Comparison of ENCODE assay signal across 9 mouse cellular contexts in the genomic region with DNA sequence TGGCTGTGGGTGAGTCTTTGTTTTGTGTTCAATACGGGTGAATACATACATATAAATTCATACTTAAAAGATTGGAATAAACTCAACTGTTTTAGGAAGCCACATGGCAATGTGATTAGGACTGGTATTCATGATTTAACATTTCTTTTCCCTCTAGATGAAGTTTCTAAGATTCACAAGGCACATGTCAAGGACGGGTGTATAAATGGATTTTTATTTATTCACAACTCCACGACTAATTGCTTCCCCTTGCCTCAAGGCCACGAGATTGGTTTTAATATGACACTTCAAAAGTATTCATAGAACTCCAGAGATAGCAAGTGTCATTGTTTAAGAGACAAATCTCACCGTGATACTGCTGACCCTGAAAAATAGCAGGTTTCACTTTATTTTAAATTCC. TPM values are rescaled to one million over a fixed set of nuclear protein-coding genes. Genes with fewer than 3 reads are reported as not detected.
DNase-seq lines count a peak whose midpoint lies in the region; ATAC-seq and TF ChIP-seq lines count a peak whose summit lies in the region.
"Had no signal": no experiment of that assay in that cellular context is flagged by ENCODE, and none has a peak within 500 bp of the region (broad histone marks: within the 10 kb centered on the region; RNA-seq: fewer than 3 reads in every experiment).

Gene Kctd15 (minus strand): TSS at position 101 of the 400 bp plus-strand sequence.

- no peak for TF ChIP-seq EP300 in heart, postnatal 0 days (IDR thresholded peaks at IDR 0.05; ENCODE audit: low read depth)

- peak within 1 kb of the TSS; percentile 86 for H3K4me2 ChIP-seq in heart, postnatal 0 days (ENCODE audit: low read depth, low read length)
- H3K4me2 ChIP-seq in liver, embryonic 11.5 days: peak within 1 kb of the TSS; percentile 75

- no peak within 1 kb of the TSS; the same call in 1 of the 2 replicates for H3K27ac ChIP-seq in heart, postnatal 0 days (ENCODE audit: low read depth)
- H3K27ac ChIP-seq in brown adipose tissue, adult 24 weeks (replicated peaks; ENCODE audit: low read depth, low read length): no peak within 1 kb of the TSS
- peak within 1 kb of the TSS; percentile 80; the same call in 1 of the 2 replicates for H3K27ac ChIP-seq in liver, embryonic 11.5 days (ENCODE audit: low read depth, low read length)

- H3K27me3 ChIP-seq in heart, postnatal 0 days (ENCODE audit: control insufficient read depth, insufficient read depth, low read length): peaks cover 33% of the 10 kb centered on the region
- peaks cover 47% of the 10 kb centered on the region for H3K27me3 ChIP-seq in liver, embryonic 11.5 days (replicated peaks; ENCODE audit: control insufficient read depth, insufficient read depth, low read length)

- WGBS in heart, postnatal 0 days: 71% methylated on average over 5 of the region's 5 CpGs
- 63% methylated on average over 5 of the region's 5 CpGs for WGBS in liver, embryonic 11.5 days

- no peak for TF ChIP-seq CTCF in heart, postnatal 0 days (IDR thresholded peaks at IDR 0.05; ENCODE audit: low read depth)

- H3K9me3 ChIP-seq in heart, postnatal 0 days (replicated peaks; ENCODE audit: control insufficient read depth, low read length): no peaks in the 10 kb centered on the region
- H3K9me3 ChIP-seq in liver, embryonic 11.5 days (ENCODE audit: control insufficient read depth, low read length): no peaks in the 10 kb centered on the region

- peak within 1 kb of the TSS; percentile 75 for H3K4me3 ChIP-seq in heart, postnatal 0 days (ENCODE audit: low read depth, low read length)
- peak within 1 kb of the TSS; percentile 79 for H3K4me3 ChIP-seq in brown adipose tissue, adult 24 weeks (ENCODE audit: insufficient read depth, low read depth, low read length)
- peak within 1 kb of the TSS; percentile 60 for H3K4me3 ChIP-seq in liver, embryonic 11.5 days (ENCODE audit: low read depth, low read length)

- ATAC-seq in heart, postnatal 0 days (ENCODE audit: insufficient read depth, low read depth): no peak
- ATAC-seq in liver, embryonic 11.5 days (replicated peaks; ENCODE audit: low FRiP score): no peak
- ATAC-seq in monocyte, adult 5-6 weeks (replicated peaks; ENCODE audit: insufficient number of reproducible peaks, low FRiP score, low TSS enrichment, poor library complexity, severe bottlenecking): no peak

- no peak for DNase-seq in heart, postnatal 0 days (ENCODE audit: low spot score)
- no peak for DNase-seq in heart, postnatal 4 days
- DNase-seq in gonadal fat pad, adult 2 months (ENCODE audit: low read depth): no peak
- no peak for DNase-seq in liver, embryonic 11.5 days (ENCODE audit: low spot score)
- DNase-seq in retina, embryonic 14.5 days (ENCODE audit: low spot score): no peak
- no peak for DNase-seq in testis, postnatal 14 days (ENCODE audit: low spot score)

- H3K9ac ChIP-seq in heart, postnatal 0 days (replicated peaks; ENCODE audit: low read depth, low read length): no peak within 1 kb of the TSS
- H3K9ac ChIP-seq in liver, embryonic 11.5 days (ENCODE audit: low read depth, low read length): peak within 1 kb of the TSS; percentile 60; the same call in 1 of the 2 replicates

- H3K36me3 ChIP-seq in heart, postnatal 0 days (replicated peaks; ENCODE audit: control insufficient read depth, insufficient read depth, low read length): no peaks in the 10 kb centered on the region
- no peaks in the 10 kb centered on the region for H3K36me3 ChIP-seq in liver, embryonic 11.5 days (ENCODE audit: control insufficient read depth, insufficient read depth, low read length)

- H3K4me1 ChIP-seq in heart, postnatal 0 days (ENCODE audit: control insufficient read depth, insufficient read depth): no peaks in the 10 kb centered on the region
- H3K4me1 ChIP-seq in brown adipose tissue, adult 24 weeks (ENCODE audit: control insufficient read depth, insufficient read depth, insufficient read length, low read length): peaks cover 5% of the 10 kb centered on the region
- no peaks in the 10 kb centered on the region; the same call in 1 of the 2 replicates for H3K4me1 ChIP-seq in liver, embryonic 11.5 days (replicated peaks; ENCODE audit: control insufficient read depth, insufficient read depth, low read length)

RNA-seq across cellular contexts. Expression of gene Kctd15, which starts in this region (rescaled TPM):
- 2.8 and 5.9 TPM in 2 replicates for total RNA-seq in heart, postnatal 0 days (2014; rRNA removed; ENCODE audit: low replicate concordance)
- polyA plus RNA-seq in heart, postnatal 0 days (2015; fragmentation: Nextera tagmentation; extraction: Ambion mirVana): 0.78 and 0.99 TPM in 2 replicates
- 1 to 10 TPM; 3.4 to 5.1 TPM for total RNA-seq in heart, postnatal 4 days (2021)
- polyA plus RNA-seq in brown adipose tissue, adult 24 weeks (2012; ENCODE audit: insufficient read depth, insufficient read length, missing spikeins): 13.7 and 14.0 TPM in 2 replicates
- polyA plus RNA-seq in gonadal fat pad, adult 2 months (2012; rRNA removed): 25.3 and 27.7 TPM in 2 replicates
- 4.3 and 4.9 TPM in 2 replicates for polyA plus RNA-seq in liver, embryonic 11.5 days (2014; fragmentation: Nextera tagmentation; extraction: Ambion mirVana)
- 0.48 to 1.8 TPM (median 1.1 TPM) in 3 replicates for total RNA-seq in monocyte, adult 5-6 weeks (2017)
- total RNA-seq: neutrophil, adult 5-6 weeks had no signal
